Mouse (Mus musculus): ENCODE results near the gene Katnbl1. TPM values are rescaled to one million over a fixed set of nuclear protein-coding genes. Genes with fewer than 3 reads are reported as not detected.

Gene Katnbl1
- 1 to 10 TPM; 4.2 to 4.4 TPM for total RNA-seq (2021)
- long read RNA-seq, experiment 1, transcript Katnbl1-201 (10 exons, 2,886 nt), result major isoform, 7 of 8 reads
- long read RNA-seq, experiment 1, partial matches to known transcripts, result 0 of 8 reads
- long read RNA-seq, experiment 1, other reads (novel, unspliced or antisense), result 1 of 8 reads
- long read RNA-seq, experiment 2, partial matches to known transcripts, result 0 of 3 reads
- long read RNA-seq, experiment 2, other reads (novel, unspliced or antisense), result 1 of 3 reads

GRCm38 (mm10) chr2:112378973-112379898 lies at the start of gene Katnbl1:
TSS of gene Katnbl1 (plus strand) at chr2:112379211.
- peak; percentile 95 for DNase-seq

DNA sequence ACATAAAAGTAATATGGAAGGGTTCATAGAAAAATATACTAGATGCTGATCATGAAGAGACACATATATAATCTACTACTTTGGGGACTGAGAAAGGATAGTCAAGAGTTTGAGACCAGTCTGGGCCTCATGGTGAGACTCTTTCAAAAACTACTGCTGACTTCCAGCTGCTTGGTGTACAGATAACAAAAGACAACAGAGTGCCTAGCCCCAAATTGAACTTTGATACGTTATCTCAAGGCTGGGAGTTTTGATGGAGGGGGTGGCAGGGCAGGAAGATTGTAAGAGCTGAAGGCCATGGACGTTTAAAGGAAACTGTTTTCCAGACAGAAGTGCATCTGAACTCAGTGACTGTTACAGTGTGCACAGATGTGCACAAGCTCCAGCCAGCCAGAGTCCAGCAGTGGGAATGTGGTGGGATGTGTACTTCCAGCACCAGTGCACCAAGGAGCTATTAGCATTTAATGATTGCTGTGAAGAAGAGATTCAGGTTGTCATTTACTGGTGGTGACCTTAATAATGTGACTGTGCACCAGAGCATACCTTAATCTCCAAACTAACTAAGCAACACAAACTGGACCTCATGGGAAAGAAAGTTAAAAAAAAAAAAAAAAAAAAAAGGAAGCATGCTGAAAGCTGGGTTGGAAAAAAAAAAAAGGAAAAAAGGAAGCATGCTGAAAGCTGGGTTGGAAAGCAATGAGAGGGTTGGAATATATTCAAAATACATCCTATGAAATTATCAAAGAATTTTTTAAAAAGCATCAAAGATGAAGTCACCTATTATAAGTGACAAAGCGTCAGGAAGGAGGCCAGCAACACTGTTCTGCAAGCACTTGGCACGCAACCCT lies 46.7 kb upstream of the Katnbl1 start:
- DNase-seq, result no peak

- DNase-seq, result no peak
These were observed 41.8 kb upstream of the Katnbl1 start for GRCm38 (mm10) chr2:112337211-112337610.

- DNase-seq, result peak; percentile 13 to 28
These were observed 39.3 kb upstream of the Katnbl1 start for GRCm38 (mm10) chr2:112339736-112340135.

- DNase-seq, result no peak
These were observed 37.9 kb upstream of the Katnbl1 start for GRCm38 (mm10) chr2:112341117-112341516.

DNA sequence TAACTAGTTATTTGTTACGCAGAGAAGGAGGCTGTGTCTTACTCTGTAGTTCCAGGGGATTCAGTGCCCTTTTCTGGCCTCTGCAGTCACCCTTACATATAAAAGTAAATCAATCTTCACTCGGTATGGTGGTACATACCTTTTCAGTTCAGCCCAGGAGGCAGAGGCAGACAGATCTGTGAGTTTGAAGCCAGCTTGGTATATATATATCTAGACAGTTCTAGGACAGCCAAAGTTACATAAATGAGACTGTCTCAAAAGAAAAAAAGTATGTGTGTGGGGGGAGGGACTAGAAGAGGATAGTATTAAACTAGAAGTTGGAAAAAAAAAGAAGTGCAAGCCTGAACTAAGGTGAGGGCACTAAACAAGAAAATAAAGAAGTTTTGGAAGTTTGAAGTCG lies 30.8 kb upstream of the Katnbl1 start:
- DNase-seq, result no peak

- DNase-seq, result no peak
These were observed 25.1 kb upstream of the Katnbl1 start for GRCm38 (mm10) chr2:112353685-112354455.

DNA sequence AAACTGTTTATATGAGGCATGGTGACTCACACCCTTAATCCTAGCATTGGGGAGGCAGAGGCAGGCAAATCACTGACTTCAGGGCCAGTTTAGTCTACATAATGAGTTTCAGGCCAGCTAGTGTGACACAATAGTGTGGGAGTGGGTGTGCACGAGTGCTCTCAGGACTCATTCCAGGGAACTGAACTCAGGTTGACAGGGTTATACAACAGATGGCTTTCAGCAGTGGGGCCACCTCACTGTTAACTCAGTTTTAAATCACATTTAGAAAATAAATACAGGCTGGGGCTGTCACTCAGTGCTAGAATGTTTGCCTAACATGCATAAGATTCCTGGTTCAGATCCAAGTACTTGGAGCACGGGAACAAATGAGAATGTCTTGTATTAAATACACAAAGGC lies 19.4 kb upstream of the Katnbl1 start:
- no peak for DNase-seq

- no peak for DNase-seq
These were observed 18.8 kb upstream of the Katnbl1 start for GRCm38 (mm10) chr2:112360012-112360780.

GRCm38 (mm10) chr2:112360781-112361169 lies 18.2 kb upstream of the Katnbl1 start:
- no peak for DNase-seq

DNA sequence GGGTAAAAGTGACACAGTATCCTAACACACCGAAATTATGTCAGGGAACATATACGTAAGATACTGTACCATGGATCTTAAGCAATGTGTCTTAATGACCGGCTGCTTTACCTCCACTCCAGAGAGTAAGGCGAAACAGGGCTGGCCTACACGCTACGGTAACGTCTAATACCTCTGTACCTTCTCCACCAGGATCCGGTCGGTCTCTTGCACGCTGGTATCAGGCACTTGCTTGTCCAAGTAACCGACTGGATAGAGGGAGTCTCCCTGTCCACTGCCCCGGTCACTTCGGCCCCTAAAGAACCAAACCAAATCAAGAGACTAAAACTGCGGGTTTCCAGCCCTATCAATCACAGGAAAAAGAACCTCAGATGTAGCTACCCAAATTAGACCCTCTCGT lies 11.8 kb upstream of the Katnbl1 start:
- DNase-seq, result no peak

GRCm38 (mm10) chr2:112367726-112368673 lies 11.0 kb upstream of the Katnbl1 start, which contains the start of gene Emc4:
TSS of gene Emc4 (minus strand) at chr2:112368027.
- DNase-seq, result peak; percentile 91 to 97

- peak; percentile 68 to 73 for DNase-seq
These were observed 9.1 kb upstream of the Katnbl1 start for GRCm38 (mm10) chr2:112369941-112370340.

GRCm38 (mm10) chr2:112373141-112373540 lies 5.9 kb upstream of the Katnbl1 start:
- peak; percentile 39 to 69 for DNase-seq

- DNase-seq, result peak; percentile 33 to 73
These were observed 4.4 kb upstream of the Katnbl1 start for GRCm38 (mm10) chr2:112374610-112375009.

GRCm38 (mm10) chr2:112380131-112380530 lies 1.1 kb downstream of the Katnbl1 start:
- DNase-seq, result no peak

DNA sequence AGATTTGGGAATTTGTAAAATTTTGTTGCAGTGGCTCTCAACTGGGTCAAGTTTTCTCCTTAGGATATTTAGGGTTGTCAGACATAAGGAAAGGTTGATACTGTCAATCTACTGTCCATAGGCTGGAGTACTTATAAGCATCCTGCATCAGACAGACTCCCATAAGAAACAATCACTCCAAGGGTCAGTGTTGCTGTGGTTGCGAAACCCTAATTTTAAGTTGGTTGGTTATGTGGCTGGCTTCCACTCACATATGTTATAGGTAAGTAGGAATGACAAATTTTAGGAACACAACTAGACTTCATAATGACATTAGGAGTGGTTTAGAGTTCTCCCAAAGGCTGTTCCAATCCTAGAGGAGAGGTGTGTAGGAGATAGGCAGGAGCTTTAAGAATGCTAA lies 2.2 kb downstream of the Katnbl1 start:
- no peak for DNase-seq

DNA sequence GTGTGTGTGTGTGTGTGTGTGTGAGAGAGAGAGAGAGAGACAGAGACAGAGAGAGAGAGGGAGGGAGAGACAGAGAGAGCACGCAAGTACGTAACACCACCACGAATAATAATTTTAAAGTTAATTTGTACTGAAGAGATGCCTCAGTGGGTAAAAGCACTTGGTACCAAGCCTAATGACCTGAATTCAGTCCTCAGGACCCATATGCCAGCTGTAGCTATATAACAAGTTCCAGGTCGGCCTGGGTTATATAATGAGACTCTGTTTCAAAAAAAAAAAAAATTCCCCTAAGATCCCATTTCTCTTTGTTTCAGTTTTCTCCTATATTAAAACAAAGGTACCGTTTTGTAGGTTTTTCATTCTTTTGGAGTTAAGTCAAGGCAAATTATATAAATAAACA lies 11.8 kb downstream of the Katnbl1 start:
- no peak for DNase-seq

DNA sequence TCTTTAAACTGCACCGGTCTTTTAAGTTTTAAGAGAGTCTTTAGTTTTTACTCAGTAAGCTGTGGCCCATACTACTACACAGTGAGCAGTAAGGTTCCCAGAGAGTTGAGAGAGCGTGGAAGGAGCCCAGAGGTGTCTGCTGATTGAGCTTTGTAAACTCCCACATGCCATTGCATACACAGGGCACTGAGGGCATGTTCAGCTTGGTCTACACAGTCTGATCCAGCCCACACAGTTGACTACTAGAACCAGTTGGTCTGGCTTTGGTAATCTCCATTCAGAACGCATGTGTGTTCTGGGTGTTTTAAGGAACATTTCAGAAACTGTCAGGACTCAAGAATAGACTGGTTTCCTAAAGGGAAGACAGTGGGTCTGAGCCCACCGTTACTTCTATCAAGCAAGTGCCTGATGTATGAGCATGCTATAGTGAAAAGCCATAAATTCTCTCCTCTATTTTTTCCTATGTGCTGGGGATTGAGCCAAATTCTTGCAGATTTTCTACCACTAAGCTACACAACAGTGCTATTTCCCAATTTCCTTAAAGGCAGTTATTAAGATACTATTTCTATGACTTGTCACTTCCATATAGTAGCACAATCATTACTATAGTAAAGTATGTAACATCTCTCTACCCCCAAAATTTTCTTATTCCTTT lies 12.5 kb downstream of the Katnbl1 start:
- DNase-seq, result no peak
